Mouse (Mus musculus) common myeloid progenitor, adult 5-6 weeks (primary cell): Measurements from ENCODE around the gene Gm47841. TPM values are rescaled to one million over a fixed set of nuclear protein-coding genes. Genes with fewer than 3 reads are reported as not detected.
A peak's percentile ranks its signal among the peaks of the same experiment; 100 is the strongest.

Experiments
- ATAC-seq: replicated peaks from 2 replicates; pipeline ENCODE4 v1.8.0; 2016; ENCODE audit warnings: low read depth, mild to moderate bottlenecking, moderate TSS enrichment, inconsistent platforms; ENCODE audit not compliant: poor library complexity, severe bottlenecking
- total RNA-seq: library from RNA; stranded (forward); fragments of 200-1000, 187-1606 nt; gene quantifications from 2 replicates; pipeline ENCODE4 v1.2.3, GENCODE M21; 2017

Gm47841 gene
- total RNA-seq, 1 experiment from 2014 or later = not detected

DNA sequence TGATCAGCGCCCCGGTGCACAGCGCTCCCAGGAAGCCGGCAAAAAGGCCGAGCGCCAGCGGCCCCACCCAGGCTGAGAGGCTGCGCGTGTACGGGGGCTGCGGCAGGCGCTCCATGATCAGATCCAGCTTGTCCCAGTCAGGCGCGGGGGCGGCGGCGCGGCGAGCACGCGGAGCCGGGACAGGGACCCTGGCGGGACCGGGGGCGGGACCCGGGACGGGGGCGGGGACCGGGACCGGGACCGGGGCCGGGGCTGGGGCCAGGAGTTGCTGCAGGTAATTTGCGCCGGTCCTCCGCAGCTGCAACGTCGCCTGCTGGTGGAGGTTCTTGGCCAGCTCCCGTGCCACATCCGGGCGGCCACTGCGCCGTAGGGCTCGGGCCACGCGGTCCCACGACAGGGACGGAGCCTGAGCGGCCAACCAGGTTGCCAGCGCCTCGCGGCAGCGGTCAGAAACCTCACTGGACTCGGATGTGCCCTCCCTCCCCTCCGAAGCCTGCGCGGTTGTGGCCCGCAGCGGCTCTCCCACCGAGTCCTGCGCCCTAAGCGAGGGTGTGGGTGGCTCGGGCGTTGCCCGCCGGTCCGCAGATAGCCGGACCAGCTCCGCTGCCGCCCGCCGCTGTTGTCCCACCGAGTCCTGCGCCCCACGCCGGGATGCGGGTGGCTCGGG is 537 bp downstream of the Gm47841 start:
- ATAC-seq = no peak

DNA sequence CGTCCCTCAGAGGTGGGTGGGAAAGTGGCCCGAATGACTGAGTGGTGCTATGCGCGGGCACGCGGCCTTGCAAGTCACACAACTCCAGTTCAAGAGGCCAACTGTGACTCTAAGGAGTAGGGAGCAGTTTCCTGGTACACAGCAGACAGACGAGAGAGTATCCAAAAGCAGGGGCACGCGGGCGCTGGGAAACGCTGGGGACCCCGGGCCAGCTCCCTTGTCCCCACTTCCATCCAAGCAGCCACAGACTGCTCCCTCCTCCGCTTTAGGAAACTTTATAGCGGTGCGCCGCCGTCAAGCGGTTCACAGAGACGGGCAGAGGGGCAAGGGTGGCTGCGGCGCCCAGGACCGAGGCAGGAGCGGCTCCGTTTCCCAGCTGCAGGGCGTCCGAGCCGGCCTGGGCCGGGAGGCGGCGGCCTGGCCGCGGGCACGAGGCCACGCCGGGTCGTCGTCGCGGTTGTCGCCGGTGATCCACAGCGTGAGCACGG is 1.1 kb downstream of the Gm47841 start:
- no peak for ATAC-seq

DNA sequence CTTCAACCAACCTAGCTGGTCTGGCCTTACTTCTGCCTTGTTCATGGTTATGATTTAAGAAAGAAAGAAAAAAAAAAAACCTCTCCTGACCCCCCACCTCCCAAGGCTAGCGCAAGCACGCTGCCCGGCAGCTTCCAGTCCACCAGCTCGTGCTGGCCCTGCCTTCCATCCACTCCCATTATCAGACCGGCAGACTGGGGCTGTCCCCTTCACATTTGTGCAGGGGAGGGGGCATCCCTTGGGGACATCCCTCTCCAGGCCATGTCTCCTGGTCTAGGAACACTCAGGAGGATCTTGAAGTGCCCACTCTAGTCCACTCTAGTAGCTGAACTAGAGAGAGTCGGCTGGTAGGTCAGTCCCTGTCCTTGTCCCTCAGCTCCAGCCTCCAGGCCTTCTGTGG is 2.7 kb downstream of the Gm47841 start:
- no peak for ATAC-seq

GRCm38 (mm10) chr15:101042613-101043012 is 4.6 kb downstream of the Gm47841 start:
- ATAC-seq = peak; percentile 46; the same call in 1 of the 2 replicates

DNA sequence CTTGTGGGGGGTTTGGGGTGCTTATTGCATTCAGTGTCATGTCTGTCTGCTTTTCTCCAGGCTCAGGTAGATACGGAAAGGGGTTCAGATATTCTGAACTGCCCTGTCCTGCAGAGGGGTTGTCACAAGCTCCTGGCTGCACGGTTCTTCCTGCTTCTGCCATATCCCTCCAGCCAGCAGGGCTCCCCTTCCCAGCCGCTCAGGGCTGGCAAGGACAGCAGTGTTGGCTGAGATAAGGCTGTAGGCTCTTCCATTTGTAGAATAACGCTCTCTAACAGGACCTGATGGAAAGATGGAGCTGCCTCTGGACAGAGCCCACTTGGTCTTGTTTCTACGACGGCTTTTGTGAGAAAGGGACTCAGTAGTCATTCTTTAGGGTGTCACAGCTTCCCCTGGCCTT is 5.2 kb downstream of the Gm47841 start:
- ATAC-seq = no peak

GRCm38 (mm10) chr15:101039651-101040050 is 7.5 kb downstream of the Gm47841 start:
- no peak for ATAC-seq

GRCm38 (mm10) chr15:101028960-101029359 is 18.2 kb downstream of the Gm47841 start:
- no peak for ATAC-seq

- ATAC-seq = no peak
Measured at GRCm38 (mm10) chr15:101011352-101011751, 35.8 kb downstream of the Gm47841 start.

GRCm38 (mm10) chr15:101008386-101009010 is 38.7 kb downstream of the Gm47841 start:
- ATAC-seq = no peak

- ATAC-seq = no peak
Measured at GRCm38 (mm10) chr15:101007236-101007635, 40.0 kb downstream of the Gm47841 start.

DNA sequence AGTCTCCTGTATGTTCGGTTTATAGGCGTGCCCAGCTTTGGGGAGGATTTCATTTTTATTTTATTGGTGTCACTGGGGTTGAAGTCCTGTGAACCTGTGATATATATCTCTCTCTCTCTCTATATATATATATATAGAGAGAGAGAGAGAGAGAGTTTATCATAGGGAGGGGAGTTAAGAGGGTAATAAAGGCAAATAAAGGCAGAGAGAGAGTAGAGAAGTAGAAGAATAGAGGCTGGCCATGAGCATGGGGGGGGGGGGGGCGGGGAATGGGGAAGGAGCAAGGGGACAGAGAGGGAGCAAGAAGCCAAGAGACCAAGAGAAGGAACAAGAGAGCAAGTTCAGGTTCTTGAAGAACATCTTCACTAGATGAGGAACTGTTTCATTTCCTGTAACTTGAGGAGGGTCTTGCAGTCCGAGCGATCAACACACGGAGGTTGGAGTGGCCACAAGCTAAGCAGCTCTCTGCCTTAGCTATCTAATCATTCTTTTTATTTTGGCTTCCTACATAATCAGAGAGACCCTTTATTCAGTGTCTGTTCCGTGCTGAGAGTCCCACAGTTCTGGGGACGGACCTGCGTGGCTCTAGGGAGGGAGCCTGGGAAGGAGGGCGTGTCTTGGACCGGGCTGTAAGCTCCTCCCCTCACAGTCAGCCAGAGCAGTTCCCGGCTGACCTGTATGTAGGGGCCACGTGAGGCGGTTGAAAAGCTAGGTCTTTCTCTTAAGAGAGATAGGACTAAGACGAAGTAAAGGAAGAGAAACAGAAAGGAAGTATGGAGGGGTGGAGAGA is 40.8 kb downstream of the Gm47841 start:
- ATAC-seq = peak; percentile 85

DNA sequence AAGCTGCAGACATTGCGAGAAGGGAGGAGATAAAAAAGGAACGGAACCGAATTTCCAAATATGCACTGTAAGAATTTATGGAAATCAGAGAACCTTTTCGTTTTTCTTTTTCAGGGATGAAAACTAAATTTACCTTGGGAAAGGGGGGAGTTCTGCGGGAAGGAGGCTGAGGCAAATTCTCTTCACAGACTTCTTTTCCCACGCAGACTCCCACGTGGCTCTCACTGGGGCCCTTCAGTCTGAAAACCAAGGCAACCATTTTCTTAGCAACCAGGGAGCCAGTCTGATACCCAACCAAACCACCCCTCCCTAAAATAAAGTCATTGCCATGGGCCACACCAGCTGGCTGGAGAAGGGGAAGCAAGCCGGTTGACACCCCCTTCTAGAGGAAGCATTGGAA is 41.5 kb downstream of the Gm47841 start:
- no peak for ATAC-seq

DNA sequence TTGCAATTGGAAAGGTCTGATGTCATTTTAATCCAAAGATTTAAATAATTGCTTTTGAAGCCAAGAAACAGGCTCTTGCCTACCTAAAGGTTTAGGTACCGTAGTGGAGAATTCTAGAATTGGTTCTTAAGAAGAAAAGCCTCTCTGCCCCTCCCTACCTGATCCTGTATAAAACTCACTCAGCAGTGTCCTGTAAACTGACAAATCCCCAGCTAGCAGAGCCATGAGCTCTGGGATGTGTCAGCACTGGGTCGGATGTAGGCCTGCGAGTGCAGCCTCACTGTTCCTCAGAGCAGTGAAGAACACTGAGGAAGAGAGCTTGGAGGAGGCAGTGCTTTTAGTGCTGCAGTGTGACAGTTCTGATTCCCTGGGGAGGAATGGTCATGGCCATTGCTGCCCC is 42.7 kb downstream of the Gm47841 start:
- ATAC-seq = no peak

- no peak for ATAC-seq
Measured at GRCm38 (mm10) chr15:101002466-101002865, 44.7 kb downstream of the Gm47841 start.

- no peak for ATAC-seq
Measured at GRCm38 (mm10) chr15:101001685-101002084, 45.5 kb downstream of the Gm47841 start.

- ATAC-seq = peak; percentile 98
Measured at GRCm38 (mm10) chr15:100997090-100997489, 50.1 kb downstream of the Gm47841 start.

Other genes starting within 250 kb of the Gm47841 start
- gene Scn8a, start 177.5 kb downstream of the Gm47841 start, total RNA-seq = not detected in 2 replicates
- gene Fignl2, start 31.2 kb upstream of the Gm47841 start, total RNA-seq = not detected in 2 replicates
- gene Ankrd33, start 68.4 kb upstream of the Gm47841 start, total RNA-seq = not detected in 2 replicates
- 0.49 and 5.8 TPM in 2 replicates for gene Acvrl1, start 81.1 kb upstream of the Gm47841 start, total RNA-seq
- 11.6 and 13.4 TPM in 2 replicates for gene Acvr1b, start 126.7 kb upstream of the Gm47841 start, total RNA-seq
- 2.1 and 4.7 TPM in 2 replicates for gene Grasp, start 176.8 kb upstream of the Gm47841 start, total RNA-seq
- gene Nr4a1, start 206.9 kb upstream of the Gm47841 start, total RNA-seq = 24.2 and 32.7 TPM in 2 replicates
- 30.7 and 34.8 TPM in 2 replicates for gene Atg101, start 236.9 kb upstream of the Gm47841 start, total RNA-seq
- gene 6030408B16Rik, start 245.8 kb upstream of the Gm47841 start, total RNA-seq = 0.78 TPM in 1 of 2 replicates, not detected in the other